Mouse (Mus musculus) kidney, adult 9 months (tissue): ENCODE results near the gene Cmtr1.

Source experiments
- DNase-seq: peaks from one replicate; pipeline ENCODE4 v3.0.0; 2022

Gene Cmtr1

GRCm38 (mm10) chr17:29660076-29660761 is at the start of gene Cmtr1:
Cmtr1 (plus strand) TSS chr17:29660595.
- DNase-seq, result peak; percentile 97

- peak; percentile 28 for DNase-seq
Observed at GRCm38 (mm10) chr17:29613453-29613852, 46.9 kb upstream of the Cmtr1 start.

- DNase-seq, result peak; percentile 95
Observed at GRCm38 (mm10) chr17:29614115-29615023, 46.0 kb upstream of the Cmtr1 start, which contains the start of the genes Rnf8 and Gm28043. Rnf8 (plus strand) TSS chr17:29614790. Gm28043 (plus strand) TSS chr17:29614876.

GRCm38 (mm10) chr17:29615024-29615551 is 45.3 kb upstream of the Cmtr1 start:
- DNase-seq, result no peak

GRCm38 (mm10) chr17:29615616-29616015 is 44.8 kb upstream of the Cmtr1 start:
- DNase-seq, result no peak

GRCm38 (mm10) chr17:29619231-29619630 is 41.2 kb upstream of the Cmtr1 start:
- no peak for DNase-seq

- DNase-seq, result no peak
Observed at GRCm38 (mm10) chr17:29623488-29623887, 36.9 kb upstream of the Cmtr1 start.

- no peak for DNase-seq
Observed at GRCm38 (mm10) chr17:29627285-29627684, 33.1 kb upstream of the Cmtr1 start.

- DNase-seq, result no peak
Observed at GRCm38 (mm10) chr17:29628946-29629345, 31.4 kb upstream of the Cmtr1 start.

GRCm38 (mm10) chr17:29629620-29630019 is 30.8 kb upstream of the Cmtr1 start:
- no peak for DNase-seq

GRCm38 (mm10) chr17:29632312-29632711 is 28.1 kb upstream of the Cmtr1 start:
- no peak for DNase-seq

- DNase-seq, result no peak
Observed at GRCm38 (mm10) chr17:29635492-29635891, 24.9 kb upstream of the Cmtr1 start.

- DNase-seq, result no peak
Observed at GRCm38 (mm10) chr17:29636118-29636517, 24.3 kb upstream of the Cmtr1 start.

GRCm38 (mm10) chr17:29637377-29637776 is 23.0 kb upstream of the Cmtr1 start:
- DNase-seq, result no peak

GRCm38 (mm10) chr17:29637895-29638294 is 22.5 kb upstream of the Cmtr1 start:
- no peak for DNase-seq

GRCm38 (mm10) chr17:29640971-29641370 is 19.4 kb upstream of the Cmtr1 start:
- DNase-seq, result no peak

GRCm38 (mm10) chr17:29642219-29642618 is 18.2 kb upstream of the Cmtr1 start:
- no peak for DNase-seq

GRCm38 (mm10) chr17:29658249-29658648 is 2.1 kb upstream of the Cmtr1 start:
- DNase-seq, result no peak

GRCm38 (mm10) chr17:29660762-29661391 is 482 bp downstream of the Cmtr1 start:
- no peak for DNase-seq

GRCm38 (mm10) chr17:29662145-29662544 is 1.8 kb downstream of the Cmtr1 start:
- no peak for DNase-seq

- DNase-seq, result no peak
Observed at GRCm38 (mm10) chr17:29668051-29668986, 7.9 kb downstream of the Cmtr1 start.

GRCm38 (mm10) chr17:29669030-29669429 is 8.6 kb downstream of the Cmtr1 start:
- no peak for DNase-seq
